Mouse (Mus musculus) hindbrain, embryonic 13.5 days (tissue): ENCODE measurements around the gene Olfr1494. TPM values are rescaled to one million over a fixed set of nuclear protein-coding genes. Genes with fewer than 3 reads are reported as not detected.

Experiments
- ATAC-seq: fragments of 200-750 bp; cut with Nextera tagmentation; 2 replicates; pipeline ENCODE4 v1.8.0; 2017; ENCODE audit warnings: moderate TSS enrichment; ENCODE audit not compliant: low FRiP score
- H3K27ac ChIP-seq: fragments of 300-500 bp; sonication (generic); 2 replicates; pipeline ENCODE4 v1.5.1; 2015; ENCODE audit warnings: inconsistent platforms, mild to moderate bottlenecking, moderate library complexity
- H3K27me3 ChIP-seq: fragments of 300-500 bp; sonication (generic); 2 replicates; pipeline ENCODE4 v1.6.1; 2015; ENCODE audit warnings: mild to moderate bottlenecking, inconsistent platforms
- H3K36me3 ChIP-seq: fragments of 300-500 bp; sonication (generic); 2 replicates; pipeline ENCODE4 v1.6.1; 2015; ENCODE audit warnings: mild to moderate bottlenecking, inconsistent platforms
- H3K4me1 ChIP-seq: fragments of 300-500 bp; sonication (generic); replicated peaks from 2 replicates; pipeline ENCODE4 v1.6.1; 2015; ENCODE audit warnings: inconsistent platforms
- H3K4me2 ChIP-seq: fragments of 300-500 bp; sonication (generic); 2 replicates; pipeline ENCODE4 v1.6.1; 2015; ENCODE audit warnings: inconsistent platforms, mild to moderate bottlenecking, moderate library complexity
- H3K4me3 ChIP-seq: fragments of 300-500 bp; sonication (generic); 2 replicates; pipeline ENCODE4 v1.5.1; 2015; ENCODE audit warnings: mild to moderate bottlenecking, inconsistent platforms
- H3K9ac ChIP-seq: fragments of 300-500 bp; sonication (generic); 2 replicates; pipeline ENCODE4 v1.6.1; 2015; ENCODE audit warnings: mild to moderate bottlenecking, inconsistent platforms
- H3K9me3 ChIP-seq: fragments of 300-500 bp; sonication (generic); 2 replicates; pipeline ENCODE4 v1.6.1; 2016; ENCODE audit warnings: inconsistent platforms
- WGBS: fragments of 180-500 bp; shearing (Covaris S2); methylation state at CpG from one replicate; pipeline ENCODE4 v1.1.7; 2015; 5-methylcytosine and 5-hydroxymethylcytosine counted together
- polyA plus RNA-seq: library from polyadenylated mRNA; unstranded; fragments of >200 nt; fragmentation: Nextera tagmentation; extraction: Ambion mirVana; gene quantifications from 2 replicates; pipeline ENCODE4 v1.2.1, GENCODE M21; 2015

The Olfr1494 gene
- not detected in 2 replicates for polyA plus RNA-seq

DNA sequence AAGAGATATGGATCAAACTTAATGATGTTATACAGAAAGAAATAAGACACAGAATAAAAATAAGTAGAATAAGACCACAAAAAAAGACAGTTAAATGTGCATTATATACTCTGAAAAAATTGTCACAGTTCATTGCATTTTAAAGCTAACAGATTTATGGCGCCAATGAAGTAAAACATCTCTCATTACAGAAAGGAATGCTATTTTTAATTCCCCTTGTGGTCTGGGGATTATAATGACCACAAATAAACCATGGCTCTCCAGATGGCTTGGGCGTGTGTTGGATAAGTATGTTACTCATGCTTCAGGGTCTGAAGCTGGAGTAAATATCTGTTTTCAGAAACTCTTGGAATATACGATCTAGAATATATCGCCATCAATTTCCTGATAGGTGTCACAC, at the start of gene Olfr1494:
Gene Olfr1494, plus strand, starts transcription at position 301 of the 400 bp plus-strand sequence.
- Histone ChIP-seq H3K4me1 (no peaks in the 10 kb centered on the region), H3K27me3 (no peaks in the 10 kb centered on the region), H3K9me3 (peaks cover 5% of the 10 kb centered on the region), H3K9ac (no peak within 1 kb of the TSS), H3K4me2 (no peak within 1 kb of the TSS), H3K27ac (no peak within 1 kb of the TSS), H3K36me3 (no peaks in the 10 kb centered on the region), H3K4me3 (no peak within 1 kb of the TSS)
- 93% methylated on average over 4 of the region's 4 CpGs for WGBS
- ATAC-seq, result no peak

- H3K9me3 ChIP-seq, result no peaks in the 10 kb centered on the region
- no peaks in the 10 kb centered on the region for H3K27me3 ChIP-seq
- H3K36me3 ChIP-seq, result no peaks in the 10 kb centered on the region
- H3K4me1 ChIP-seq, result no peaks in the 10 kb centered on the region
- ATAC-seq, result no peak
- H3K27ac ChIP-seq, result no peak within 1 kb of the TSS
- no peak within 1 kb of the TSS for H3K4me2 ChIP-seq
- no peak within 1 kb of the TSS for H3K9ac ChIP-seq
- WGBS, result 80% methylated on average over 3 of the region's 3 CpGs
- no peak within 1 kb of the TSS for H3K4me3 ChIP-seq
Measured at GRCm38 (mm10) chr19:13696968-13697367, 42.6 kb upstream of the Olfr1494 start, which contains the start of gene Olfr1491. Olfr1491 (plus strand) TSS chr19:13697268.

DNA sequence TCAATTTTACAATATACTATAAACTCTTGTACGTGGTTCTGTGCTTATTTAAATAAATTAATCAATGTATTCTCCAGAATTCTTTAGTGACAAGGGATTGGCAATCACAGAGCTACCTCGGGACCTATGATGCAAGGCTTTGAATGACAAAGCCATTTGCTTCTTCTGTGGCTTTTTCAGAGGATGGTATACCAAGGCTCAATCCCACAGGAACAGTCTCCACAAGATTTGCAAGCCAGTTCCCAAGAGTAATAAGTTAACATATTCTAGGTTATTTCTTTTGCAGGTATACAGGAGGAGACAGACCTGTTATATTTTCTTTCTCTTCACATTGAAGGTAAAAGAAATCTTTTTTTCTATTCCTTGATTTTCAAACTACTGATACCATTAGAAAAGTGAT, 16.6 kb upstream of the Olfr1494 start, which contains the start of gene Olfr1493-ps1:
Gene Olfr1493-ps1, plus strand, starts transcription at position 301 of the 400 bp plus-strand sequence.
- Histone ChIP-seq H3K4me3 (no peak within 1 kb of the TSS), H3K4me2 (no peak within 1 kb of the TSS), H3K27ac (no peak within 1 kb of the TSS), H3K9me3 (no peaks in the 10 kb centered on the region), H3K4me1 (no peaks in the 10 kb centered on the region), H3K9ac (no peak within 1 kb of the TSS), H3K27me3 (no peaks in the 10 kb centered on the region), H3K36me3 (no peaks in the 10 kb centered on the region)
- WGBS, result 67% methylated on average over 2 of the region's 2 CpGs
- no peak for ATAC-seq

DNA sequence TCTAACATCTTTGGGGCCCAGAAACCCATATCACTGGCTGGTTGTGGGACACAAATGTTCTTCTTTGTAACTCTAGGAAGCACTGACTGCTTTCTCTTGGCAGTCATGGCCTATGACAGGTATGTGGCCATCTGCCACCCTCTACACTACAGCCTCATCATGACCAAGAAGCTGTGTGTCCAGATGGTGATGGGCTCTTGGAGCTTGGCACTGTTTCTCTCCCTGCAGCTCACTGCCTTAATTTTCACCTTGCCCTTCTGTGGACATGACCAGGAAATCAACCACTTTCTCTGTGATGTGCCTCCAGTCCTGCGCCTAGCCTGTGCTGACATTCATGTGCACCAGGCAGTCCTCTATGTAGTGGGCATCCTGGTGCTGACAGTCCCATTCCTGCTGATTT, 9.8 kb downstream of the Olfr1494 start:
- 82% methylated on average over 1 of the region's 1 CpGs for WGBS
- ATAC-seq, result no peak

GRCm38 (mm10) chr19:13764306-13764705, 24.8 kb downstream of the Olfr1494 start, which contains the start of gene Olfr1495:
Olfr1495 (plus strand) TSS chr19:13764606.
- Histone ChIP-seq H3K27ac (no peak within 1 kb of the TSS), H3K4me3 (no peak within 1 kb of the TSS), H3K4me1 (no peaks in the 10 kb centered on the region), H3K27me3 (no peaks in the 10 kb centered on the region), H3K4me2 (no peak within 1 kb of the TSS), H3K9me3 (peaks cover 5% of the 10 kb centered on the region; the same call in 1 of the 2 replicates), H3K36me3 (no peaks in the 10 kb centered on the region), H3K9ac (no peak within 1 kb of the TSS)
- WGBS, result 83% methylated on average over 3 of the region's 3 CpGs
- no peak for ATAC-seq

More for the DNA sequence above, 9.8 kb downstream of the Olfr1494 start:
- H3K27me3 ChIP-seq, result no peaks in the 10 kb centered on the region
- no peak overlapping the region for H3K9ac ChIP-seq
- H3K4me2 ChIP-seq, result no peak overlapping the region
- H3K36me3 ChIP-seq, result no peaks in the 10 kb centered on the region
- no peak overlapping the region for H3K4me3 ChIP-seq
- no peaks in the 10 kb centered on the region for H3K4me1 ChIP-seq
- no peaks in the 10 kb centered on the region for H3K9me3 ChIP-seq
- no peak overlapping the region for H3K27ac ChIP-seq

- H3K4me1 ChIP-seq, result no peaks in the 10 kb centered on the region
- H3K36me3 ChIP-seq, result no peaks in the 10 kb centered on the region
- 91% methylated on average over 9 of the region's 9 CpGs for WGBS
- no peaks in the 10 kb centered on the region for H3K27me3 ChIP-seq
- H3K4me3 ChIP-seq, result no peak overlapping the region
- no peak overlapping the region for H3K4me2 ChIP-seq
- ATAC-seq, result no peak
- no peak overlapping the region for H3K27ac ChIP-seq
- H3K9ac ChIP-seq, result no peak overlapping the region
- peaks cover 5% of the 10 kb centered on the region; the same call in 1 of the 2 replicates for H3K9me3 ChIP-seq
Measured at GRCm38 (mm10) chr19:13768565-13769276, 29.2 kb downstream of the Olfr1494 start.

DNA sequence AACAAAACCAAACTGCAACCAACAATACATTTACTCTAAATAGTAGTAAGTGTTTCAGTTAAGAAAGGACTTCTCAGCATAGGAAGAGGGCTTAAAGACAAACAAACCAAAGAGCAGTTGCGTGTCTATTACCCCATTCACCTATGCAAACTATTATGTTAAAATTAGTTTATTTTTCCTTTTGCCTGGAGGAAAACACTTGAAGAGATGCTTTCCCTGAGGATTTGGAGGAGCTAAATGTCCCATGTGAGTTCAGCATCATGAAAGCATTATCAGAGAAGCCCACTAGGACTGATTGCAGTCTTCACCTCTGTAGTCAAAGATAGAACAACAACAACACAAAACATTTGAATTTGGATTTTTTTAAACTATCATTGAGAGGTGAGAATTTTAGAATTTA, 38.0 kb downstream of the Olfr1494 start, which contains the start of gene Olfr1496:
Gene Olfr1496, plus strand, starts transcription at position 301 of the 400 bp plus-strand sequence.
- no peaks in the 10 kb centered on the region for H3K9me3 ChIP-seq
- no peak for ATAC-seq
- no peak within 1 kb of the TSS for H3K27ac ChIP-seq
- H3K36me3 ChIP-seq, result no peaks in the 10 kb centered on the region
- H3K9ac ChIP-seq, result no peak within 1 kb of the TSS
- H3K4me2 ChIP-seq, result no peak within 1 kb of the TSS
- H3K27me3 ChIP-seq, result no peaks in the 10 kb centered on the region
- no peak within 1 kb of the TSS for H3K4me3 ChIP-seq
- no peaks in the 10 kb centered on the region for H3K4me1 ChIP-seq
- 92% methylated on average over 1 of the region's 1 CpGs for WGBS

GRCm38 (mm10) chr19:13798102-13798501, 58.6 kb downstream of the Olfr1494 start, which contains the start of gene Olfr1497:
Olfr1497 (minus strand) TSS chr19:13798202.
- Histone ChIP-seq H3K27me3 (no peaks in the 10 kb centered on the region), H3K4me1 (no peaks in the 10 kb centered on the region), H3K4me2 (no peak within 1 kb of the TSS), H3K27ac (no peak within 1 kb of the TSS), H3K9me3 (no peaks in the 10 kb centered on the region), H3K36me3 (no peaks in the 10 kb centered on the region), H3K9ac (no peak within 1 kb of the TSS), H3K4me3 (no peak within 1 kb of the TSS)
- no peak for ATAC-seq

Other genes starting within 250 kb of the Olfr1494 start
- not detected in 2 replicates for gene Olfr1477, start 239.2 kb upstream of the Olfr1494 start, polyA plus RNA-seq
- not detected in 2 replicates for gene Olfr1480, start 211.8 kb upstream of the Olfr1494 start, polyA plus RNA-seq
- not detected in 2 replicates for gene Olfr1484, start 156.2 kb upstream of the Olfr1494 start, polyA plus RNA-seq
- gene Olfr1487, start 122.4 kb upstream of the Olfr1494 start, polyA plus RNA-seq, result not detected in 2 replicates
- gene Olfr1489, start 108.1 kb upstream of the Olfr1494 start, polyA plus RNA-seq, result not detected in 2 replicates
- gene Olfr1490, start 88.6 kb upstream of the Olfr1494 start, polyA plus RNA-seq, result not detected in 2 replicates
- gene Olfr1491, start 42.5 kb upstream of the Olfr1494 start, polyA plus RNA-seq, result not detected in 2 replicates
- not detected in 2 replicates for gene Olfr1493-ps1, start 16.4 kb upstream of the Olfr1494 start, polyA plus RNA-seq
- not detected in 2 replicates for gene Olfr1495, start 24.9 kb downstream of the Olfr1494 start, polyA plus RNA-seq
- gene Olfr1496, start 38.1 kb downstream of the Olfr1494 start, polyA plus RNA-seq, result not detected in 2 replicates
- not detected in 2 replicates for gene Olfr1497, start 58.5 kb downstream of the Olfr1494 start, polyA plus RNA-seq
- not detected in 2 replicates for gene Olfr1499, start 79.7 kb downstream of the Olfr1494 start, polyA plus RNA-seq
- not detected in 2 replicates for gene Olfr1500, start 90.8 kb downstream of the Olfr1494 start, polyA plus RNA-seq
- gene Olfr1501, start 111.0 kb downstream of the Olfr1494 start, polyA plus RNA-seq, result not detected in 2 replicates
- not detected in 2 replicates for gene Olfr1502, start 122.1 kb downstream of the Olfr1494 start, polyA plus RNA-seq
- not detected in 2 replicates for gene Olfr1504, start 158.2 kb downstream of the Olfr1494 start, polyA plus RNA-seq
- not detected in 2 replicates for gene Olfr1505, start 173.8 kb downstream of the Olfr1494 start, polyA plus RNA-seq